Mouse (Mus musculus): ENCODE results near the gene Gpx8.

The Gpx8 gene

DNA sequence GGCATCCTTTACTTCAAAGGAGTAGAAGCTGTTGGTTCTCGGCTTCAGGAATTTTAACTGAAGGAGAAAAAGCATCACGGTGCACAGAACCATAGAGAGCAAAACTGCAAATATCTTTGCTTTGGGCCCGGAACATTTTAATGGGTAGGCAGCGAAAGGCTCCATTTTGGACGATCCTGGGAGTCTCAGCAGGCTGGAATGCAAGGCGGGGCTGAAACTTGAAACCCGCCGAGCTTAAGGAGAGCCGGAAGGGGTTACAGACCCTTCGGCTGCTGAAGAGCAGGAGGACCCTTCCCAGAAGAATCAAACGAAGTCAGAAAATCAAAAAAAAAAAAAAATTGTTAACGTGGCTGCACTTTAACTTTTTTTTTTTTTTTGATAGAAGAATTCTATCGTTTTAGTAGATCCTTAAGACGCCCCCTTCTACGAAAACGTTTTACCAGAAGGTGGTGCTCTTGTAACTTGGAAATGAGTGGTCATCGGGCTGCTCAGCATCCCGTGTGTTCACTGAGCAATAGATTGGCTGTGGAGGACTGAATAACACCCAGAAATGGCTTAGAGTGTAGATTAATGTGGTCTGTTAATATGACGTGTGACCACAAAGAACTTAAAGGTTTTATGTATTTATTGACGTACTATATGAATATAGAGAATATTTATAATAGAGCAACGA, at the start of gene Gpx8:
Gpx8 (minus strand) TSS at position 200 of the 673 bp plus-strand sequence.
- DNase-seq (ENCODE audit: low spot score): peak; percentile 55

GRCm38 (mm10) chr13:113094618-113095017, 48.4 kb upstream of the Gpx8 start:
- DNase-seq (ENCODE audit: low spot score): no peak

GRCm38 (mm10) chr13:113090489-113090888, 44.3 kb upstream of the Gpx8 start:
- DNase-seq (ENCODE audit: low spot score): no peak

- DNase-seq (ENCODE audit: low spot score): no peak
Measured at GRCm38 (mm10) chr13:113087226-113088017, 41.2 kb upstream of the Gpx8 start.

DNA sequence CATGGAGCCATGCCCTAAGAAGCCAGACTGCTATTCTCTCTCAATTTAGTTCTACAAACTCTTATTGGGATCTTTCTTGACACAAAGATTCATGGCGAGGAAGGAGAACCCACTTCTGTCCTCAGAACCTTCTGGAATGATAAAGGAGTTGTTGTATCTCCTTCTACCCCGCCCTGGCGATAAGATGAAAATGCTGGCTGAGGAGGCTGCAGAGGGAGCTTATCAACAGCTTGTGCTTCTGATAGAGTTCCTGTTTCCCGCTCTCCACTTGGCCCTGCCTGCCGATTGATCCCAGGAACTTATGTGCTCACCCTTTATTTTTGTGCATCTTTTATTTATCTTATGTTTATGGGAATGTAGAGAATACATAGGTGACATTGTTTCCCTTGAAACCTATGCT, 38.5 kb upstream of the Gpx8 start:
- no peak for DNase-seq (ENCODE audit: low spot score)

DNA sequence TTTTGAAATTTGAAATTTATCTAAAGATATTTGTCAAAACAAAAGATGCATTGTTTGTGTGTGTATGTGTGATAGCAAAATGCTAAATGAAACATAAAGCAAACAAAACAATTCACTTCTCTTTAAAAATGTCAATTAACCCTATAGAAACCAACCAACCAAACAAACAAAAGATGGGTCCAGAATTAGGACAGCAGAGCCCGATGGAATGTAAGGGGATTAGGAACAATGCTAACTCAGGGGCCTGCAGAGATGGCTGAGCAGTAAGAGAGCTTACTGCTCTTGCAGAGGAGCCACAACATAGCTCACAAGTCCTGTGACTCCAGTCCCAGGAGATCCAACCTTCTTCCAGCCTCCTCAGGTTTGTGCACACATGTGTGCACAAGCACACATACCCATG, 35.9 kb upstream of the Gpx8 start:
- DNase-seq (ENCODE audit: low spot score): no peak

DNA sequence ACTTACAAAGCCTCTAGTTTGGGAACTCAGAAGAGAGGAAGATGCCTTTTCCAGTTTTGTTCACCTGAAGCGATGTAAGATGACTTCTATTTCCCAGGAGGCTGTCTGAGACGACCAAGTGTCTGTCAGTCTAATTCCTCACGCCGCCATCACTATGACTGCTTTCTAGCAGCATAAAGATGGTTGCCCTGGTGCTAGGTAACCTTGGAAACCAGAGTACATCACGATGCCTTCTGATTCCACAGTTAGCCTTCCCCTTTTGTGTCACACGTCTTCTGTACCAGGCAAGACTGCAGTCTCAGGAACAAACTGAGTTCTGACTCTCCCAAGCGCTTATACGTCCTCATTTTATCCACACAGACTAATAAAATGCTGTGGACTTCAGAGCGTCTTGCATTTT, 32.8 kb upstream of the Gpx8 start:
- DNase-seq (ENCODE audit: low spot score): no peak

DNA sequence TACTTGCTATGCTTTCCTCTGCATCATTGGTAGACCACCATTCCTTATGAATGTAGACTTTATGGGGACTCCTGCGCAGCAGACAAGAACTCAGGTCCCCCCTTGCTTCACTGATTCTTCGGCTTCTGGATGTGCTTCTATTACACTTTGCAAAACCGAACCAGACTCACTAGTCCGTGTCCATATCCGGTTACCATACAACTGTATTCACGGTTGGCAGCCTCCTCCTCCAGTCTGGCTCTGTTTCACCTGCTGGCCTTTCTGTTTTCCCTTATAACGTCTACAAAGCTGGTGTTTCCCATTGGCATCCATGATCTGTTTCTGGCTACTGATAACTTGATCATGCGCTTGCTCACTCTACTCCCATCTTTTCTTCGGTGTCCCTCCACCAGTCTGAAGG, 18.3 kb upstream of the Gpx8 start:
- DNase-seq (ENCODE audit: low spot score): no peak

GRCm38 (mm10) chr13:113061746-113062145, 15.5 kb upstream of the Gpx8 start:
- no peak for DNase-seq (ENCODE audit: low spot score)

DNA sequence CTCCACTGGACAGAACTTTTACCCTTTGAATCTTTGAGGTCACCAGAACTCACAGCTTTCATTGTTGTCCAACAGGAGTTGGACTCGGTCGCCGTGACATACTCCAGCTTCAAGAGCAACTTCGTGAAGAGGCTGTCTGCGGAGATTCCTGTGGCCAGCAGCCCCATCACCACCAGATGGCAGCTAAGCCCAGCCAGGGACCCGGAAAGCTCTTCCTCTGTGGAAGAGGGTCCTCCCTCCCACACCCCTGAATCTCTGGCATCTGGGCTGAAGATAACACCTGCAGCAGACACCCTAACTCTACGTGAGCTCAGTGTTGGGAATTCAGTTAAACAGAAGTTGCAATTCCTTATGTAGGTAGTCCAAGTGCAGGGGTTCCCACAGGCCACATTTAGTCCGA, 9.6 kb upstream of the Gpx8 start:
- no peak for DNase-seq (ENCODE audit: low spot score)

DNA sequence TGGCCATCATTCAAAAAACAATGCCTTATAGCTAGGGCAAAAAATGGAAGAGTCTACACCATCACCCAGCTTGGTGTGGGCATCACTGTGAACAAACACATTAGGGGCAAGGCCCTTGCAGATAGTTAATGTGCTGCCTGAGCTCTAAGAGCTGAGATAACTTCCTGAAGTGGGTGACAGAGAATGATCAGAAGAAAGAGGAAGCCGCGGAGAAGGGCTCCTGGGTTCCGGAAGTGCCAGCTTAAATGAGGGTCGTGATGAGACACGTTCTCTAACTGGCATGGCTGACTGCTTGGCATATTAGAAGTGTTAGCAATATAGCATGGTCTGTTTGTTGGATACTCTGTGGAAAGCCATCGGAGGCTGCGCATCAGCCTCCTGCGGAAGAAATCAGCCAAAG, 8.0 kb upstream of the Gpx8 start:
- DNase-seq (ENCODE audit: low spot score): no peak

DNA sequence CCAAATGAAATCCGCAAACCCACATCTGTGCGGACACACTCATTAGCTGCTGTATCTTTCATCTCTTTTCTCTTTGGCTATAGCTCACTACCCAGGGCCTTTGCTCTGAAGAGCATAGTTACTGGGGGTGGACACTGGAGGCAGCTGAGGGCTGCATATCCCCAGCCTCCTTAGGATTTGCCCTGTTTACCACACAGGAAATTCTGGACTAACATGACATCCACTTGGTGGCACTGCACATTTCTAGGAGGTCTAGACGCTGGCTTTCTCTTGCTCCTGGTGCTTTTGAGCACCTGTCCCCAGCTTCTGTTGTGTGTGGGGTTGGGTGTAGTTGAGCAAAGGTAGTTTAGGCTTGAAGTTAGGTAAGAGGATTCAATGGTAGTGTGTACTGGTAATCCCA, 1.4 kb upstream of the Gpx8 start:
- DNase-seq (ENCODE audit: low spot score): no peak

GRCm38 (mm10) chr13:113047018-113047417, 808 bp upstream of the Gpx8 start:
- no peak for DNase-seq (ENCODE audit: low spot score)

- no peak for DNase-seq (ENCODE audit: low spot score)
Measured at GRCm38 (mm10) chr13:113045458-113046110, 626 bp downstream of the Gpx8 start.

- no peak for DNase-seq (ENCODE audit: low spot score)
Measured at GRCm38 (mm10) chr13:113044876-113045275, 1.3 kb downstream of the Gpx8 start.

GRCm38 (mm10) chr13:113035852-113036251, 10.4 kb downstream of the Gpx8 start:
- peak; percentile 49 for DNase-seq (ENCODE audit: low spot score)

DNA sequence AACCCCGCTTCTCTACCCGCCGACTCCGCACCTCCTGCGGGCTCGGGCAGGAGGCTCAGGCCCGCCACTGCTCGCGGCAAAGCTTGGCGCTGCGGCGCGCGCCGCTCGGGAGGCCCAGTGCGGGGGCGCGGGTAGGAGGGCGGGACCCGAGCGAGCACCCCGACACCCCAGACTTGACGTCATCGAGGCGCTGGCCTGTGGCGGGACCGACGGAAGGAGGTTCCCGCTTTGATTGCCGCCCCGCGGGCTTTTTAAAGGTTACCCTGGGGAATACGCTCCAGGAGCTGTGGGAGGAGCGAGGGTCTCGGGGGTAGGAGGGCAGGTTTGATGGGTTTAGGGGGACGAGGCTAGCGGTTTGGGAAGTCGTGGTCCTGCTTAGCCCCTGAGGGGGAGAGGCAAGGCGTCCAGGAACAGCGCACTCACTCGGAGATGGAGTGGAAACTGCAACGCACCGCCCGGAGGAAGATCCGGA, 11.2 kb downstream of the Gpx8 start, which contains the start of gene Cdc20b:
Cdc20b (plus strand) TSS at position 162 of the 472 bp plus-strand sequence.
- peak; percentile 12 for DNase-seq (ENCODE audit: low spot score)

GRCm38 (mm10) chr13:113034271-113034886, 11.8 kb downstream of the Gpx8 start:
- no peak for DNase-seq (ENCODE audit: low spot score)

DNA sequence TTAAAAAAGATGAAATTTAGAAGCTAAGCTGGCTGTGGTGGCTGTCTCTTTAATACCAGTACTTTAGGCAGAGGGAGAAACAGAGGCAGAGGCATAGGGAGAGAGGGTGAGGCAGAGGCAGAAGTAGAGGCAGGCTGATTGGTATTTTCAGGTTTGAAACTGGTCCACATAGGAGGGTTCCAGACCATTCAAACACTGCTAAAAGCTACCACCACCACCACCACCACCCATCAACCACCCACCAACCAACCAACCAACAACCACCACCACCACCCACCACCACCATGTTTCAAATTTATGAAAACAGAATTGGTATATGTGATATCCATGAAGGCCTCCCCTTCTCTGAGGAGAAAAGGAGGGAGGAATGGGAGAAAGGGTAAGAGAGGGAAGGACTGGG, 13.4 kb downstream of the Gpx8 start:
- DNase-seq (ENCODE audit: low spot score): no peak

DNA sequence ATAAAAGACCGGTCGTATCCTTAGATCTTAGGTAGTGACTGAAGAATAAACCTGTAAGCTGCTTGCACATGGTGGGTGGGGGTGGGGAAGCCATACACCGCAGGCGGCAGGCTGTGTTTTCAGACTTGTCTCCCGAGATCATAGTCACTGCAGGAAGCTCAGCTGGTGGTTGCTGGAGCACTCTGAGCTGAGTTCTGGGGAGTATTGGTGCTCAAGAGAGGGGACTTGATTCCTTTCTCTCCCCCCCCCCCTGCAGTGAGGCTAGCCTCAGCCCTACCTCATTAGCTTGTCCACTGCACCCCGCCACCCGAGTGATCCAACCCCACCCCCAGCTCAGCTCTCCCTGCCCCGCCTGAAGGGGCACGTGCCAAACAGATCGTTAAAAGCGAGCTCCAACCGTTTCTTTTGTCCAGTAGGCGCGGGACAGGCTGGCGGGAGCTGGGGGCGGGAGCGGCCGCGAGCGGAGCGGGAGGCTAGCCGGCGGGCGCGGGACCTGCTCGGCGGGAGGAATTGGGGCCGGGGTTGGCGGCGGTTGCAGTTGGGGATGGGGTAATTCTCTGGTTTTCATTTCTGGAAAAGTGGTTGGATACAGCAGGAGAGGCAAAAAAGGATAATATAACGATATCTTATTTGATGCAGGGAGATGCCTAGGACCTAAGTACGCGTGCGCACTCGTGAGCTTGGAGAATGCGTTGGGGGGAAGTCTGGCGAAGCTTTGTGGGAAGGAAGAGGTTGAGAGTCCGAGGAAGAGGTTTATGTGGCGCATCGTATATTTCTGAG, 14.2 kb downstream of the Gpx8 start:
- DNase-seq (ENCODE audit: low spot score): no peak

DNA sequence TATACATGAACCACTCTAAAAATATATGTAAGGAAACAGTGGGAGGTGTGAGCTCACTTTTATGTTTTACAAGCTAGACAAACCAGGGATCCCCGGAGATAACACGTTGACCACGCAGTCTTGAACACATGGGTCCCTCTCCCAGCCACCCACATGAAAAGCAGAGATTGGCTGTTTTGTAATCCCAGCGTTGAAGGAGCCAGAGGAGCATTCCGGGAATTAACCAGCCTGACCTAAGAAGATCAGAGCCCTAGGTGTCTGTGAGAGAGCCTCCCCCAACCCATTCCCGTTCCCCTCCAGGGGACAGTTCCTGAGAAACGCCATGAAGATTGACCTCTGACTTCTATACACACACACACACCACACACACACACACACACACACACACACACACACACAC, 14.9 kb downstream of the Gpx8 start:
- no peak for DNase-seq (ENCODE audit: low spot score)

Data from ovary, adult 18-20 months (tissue).